Mouse (Mus musculus) activated CD4-positive, CD25-positive, alpha-beta regulatory T cell, adult 4 months (primary cell): ENCODE data around the gene Cdkal1. TPM values are rescaled to one million over a fixed set of nuclear protein-coding genes. Genes with fewer than 3 reads are reported as not detected.

Experiments
- ATAC-seq: one replicate; pipeline ENCODE4 v1.8.0; 2017
- polyA plus RNA-seq, 2 experiments: library from polyadenylated mRNA; unstranded; fragments of 100-300 nt; shearing (Covaris generic); gene quantifications; one replicate each; pipeline ENCODE4 v1.2.1; 2017

Cdkal1 gene
- polyA plus RNA-seq, 2 experiments from 2014 or later: 28.7 to 40.9 TPM

GRCm38 (mm10) chr13:29697230-29697629 is 158.2 kb downstream of the Cdkal1 start:
- no peak for ATAC-seq

- no peak for ATAC-seq
Measured at GRCm38 (mm10) chr13:29690734-29691133, 164.7 kb downstream of the Cdkal1 start.

GRCm38 (mm10) chr13:29688851-29689250 is 166.6 kb downstream of the Cdkal1 start:
- ATAC-seq: no peak

GRCm38 (mm10) chr13:29687872-29688271 is 167.6 kb downstream of the Cdkal1 start:
- no peak for ATAC-seq

- no peak for ATAC-seq
Measured at GRCm38 (mm10) chr13:29679479-29680186, 175.8 kb downstream of the Cdkal1 start.

GRCm38 (mm10) chr13:29677559-29677958 is 177.9 kb downstream of the Cdkal1 start:
- ATAC-seq: no peak

GRCm38 (mm10) chr13:29670626-29671025 is 184.8 kb downstream of the Cdkal1 start:
- ATAC-seq: no peak

GRCm38 (mm10) chr13:29663908-29664307 is 191.6 kb downstream of the Cdkal1 start:
- no peak for ATAC-seq

- ATAC-seq: no peak
Measured at GRCm38 (mm10) chr13:29655841-29656365, 199.6 kb downstream of the Cdkal1 start.

GRCm38 (mm10) chr13:29653407-29653806 is 202.1 kb downstream of the Cdkal1 start:
- no peak for ATAC-seq

- ATAC-seq: no peak
Measured at GRCm38 (mm10) chr13:29652791-29653190, 202.7 kb downstream of the Cdkal1 start.

- no peak for ATAC-seq
Measured at GRCm38 (mm10) chr13:29650576-29651236, 204.8 kb downstream of the Cdkal1 start.

- ATAC-seq: no peak
Measured at GRCm38 (mm10) chr13:29649593-29649992, 205.9 kb downstream of the Cdkal1 start.

- ATAC-seq: no peak
Measured at GRCm38 (mm10) chr13:29642226-29642625, 213.2 kb downstream of the Cdkal1 start.

GRCm38 (mm10) chr13:29641200-29641599 is 214.3 kb downstream of the Cdkal1 start:
- ATAC-seq: no peak

- ATAC-seq: no peak
Measured at GRCm38 (mm10) chr13:29640186-29640585, 215.3 kb downstream of the Cdkal1 start.

- no peak for ATAC-seq
Measured at GRCm38 (mm10) chr13:29638303-29638702, 217.2 kb downstream of the Cdkal1 start.

GRCm38 (mm10) chr13:29637788-29638187 is 217.7 kb downstream of the Cdkal1 start:
- ATAC-seq: no peak

- no peak for ATAC-seq
Measured at GRCm38 (mm10) chr13:29635581-29635980, 219.9 kb downstream of the Cdkal1 start.

GRCm38 (mm10) chr13:29631342-29631741 is 224.1 kb downstream of the Cdkal1 start:
- ATAC-seq: no peak

- ATAC-seq: no peak
Measured at GRCm38 (mm10) chr13:29628607-29629006, 226.9 kb downstream of the Cdkal1 start.

GRCm38 (mm10) chr13:29627438-29628124 is 227.9 kb downstream of the Cdkal1 start:
- ATAC-seq: no peak

GRCm38 (mm10) chr13:29624929-29625328 is 230.5 kb downstream of the Cdkal1 start:
- no peak for ATAC-seq
